Mouse (Mus musculus) kidney, adult 18-20 months (tissue): ENCODE measurements around the gene Lrrc43.

Source experiments
- DNase-seq: peaks from one replicate; pipeline ENCODE4 v3.0.0; 2021

The Lrrc43 gene

GRCm38 (mm10) chr5:123521621-123522020 is 32.5 kb downstream of the Lrrc43 start:
- no peak for DNase-seq

- DNase-seq = no peak
These were observed 33.1 kb downstream of the Lrrc43 start for GRCm38 (mm10) chr5:123522166-123522565.

GRCm38 (mm10) chr5:123523692-123524392 is 34.7 kb downstream of the Lrrc43 start, which contains the start of gene Diablo:
Diablo (minus strand) TSS chr5:123524176.
- DNase-seq = peak; percentile 100

GRCm38 (mm10) chr5:123524393-123524750 is 35.3 kb downstream of the Lrrc43 start:
- no peak for DNase-seq

- DNase-seq = no peak
These were observed 36.2 kb downstream of the Lrrc43 start, which contains the start of gene Gm49027 for GRCm38 (mm10) chr5:123525281-123525680. Gm49027 (minus strand) TSS chr5:123525488.

GRCm38 (mm10) chr5:123525916-123526495 is 36.9 kb downstream of the Lrrc43 start:
- no peak for DNase-seq

GRCm38 (mm10) chr5:123528641-123529040 is 39.5 kb downstream of the Lrrc43 start:
- no peak for DNase-seq

GRCm38 (mm10) chr5:123530056-123530455 is 41.0 kb downstream of the Lrrc43 start:
- DNase-seq = no peak

GRCm38 (mm10) chr5:123533801-123534200 is 44.7 kb downstream of the Lrrc43 start:
- DNase-seq = no peak

- no peak for DNase-seq
These were observed 66.6 kb downstream of the Lrrc43 start for GRCm38 (mm10) chr5:123555693-123556092.

- peak; percentile 73 for DNase-seq
These were observed 67.3 kb downstream of the Lrrc43 start for GRCm38 (mm10) chr5:123556451-123556850.
